Mouse (Mus musculus) right cerebral cortex, adult 18-20 months (tissue): ENCODE measurements around the gene Tcf7l2.

Experiments
- DNase-seq: peaks from one replicate; pipeline ENCODE4 v3.0.0; 2022; ENCODE audit warnings: mixed read lengths

Tcf7l2 gene

GRCm38 (mm10) chr19:55761086-55761485 is 19.5 kb downstream of the Tcf7l2 start:
- DNase-seq = no peak

- DNase-seq = no peak
These were observed 20.6 kb downstream of the Tcf7l2 start for GRCm38 (mm10) chr19:55762187-55762586.

- no peak for DNase-seq
These were observed 24.2 kb downstream of the Tcf7l2 start for GRCm38 (mm10) chr19:55765814-55766213.

- no peak for DNase-seq
These were observed 25.5 kb downstream of the Tcf7l2 start for GRCm38 (mm10) chr19:55767104-55767503.

- no peak for DNase-seq
These were observed 26.0 kb downstream of the Tcf7l2 start for GRCm38 (mm10) chr19:55767579-55767978.

- DNase-seq = no peak
These were observed 26.6 kb downstream of the Tcf7l2 start for GRCm38 (mm10) chr19:55768246-55768645.

- DNase-seq = no peak
These were observed 27.3 kb downstream of the Tcf7l2 start for GRCm38 (mm10) chr19:55768889-55769288.

GRCm38 (mm10) chr19:55774334-55774733 is 32.7 kb downstream of the Tcf7l2 start:
- DNase-seq = peak; percentile 3

- DNase-seq = no peak
These were observed 33.2 kb downstream of the Tcf7l2 start for GRCm38 (mm10) chr19:55774824-55775223.

GRCm38 (mm10) chr19:55779871-55780270 is 38.3 kb downstream of the Tcf7l2 start:
- no peak for DNase-seq

GRCm38 (mm10) chr19:55781087-55781486 is 39.5 kb downstream of the Tcf7l2 start:
- DNase-seq = no peak

GRCm38 (mm10) chr19:55781681-55782080 is 40.1 kb downstream of the Tcf7l2 start:
- no peak for DNase-seq

GRCm38 (mm10) chr19:55784796-55785418 is 43.3 kb downstream of the Tcf7l2 start:
- DNase-seq = no peak

- DNase-seq = no peak
These were observed 45.8 kb downstream of the Tcf7l2 start for GRCm38 (mm10) chr19:55787420-55787819.

GRCm38 (mm10) chr19:55788285-55788904 is 46.8 kb downstream of the Tcf7l2 start:
- peak; percentile 13 for DNase-seq

- DNase-seq = no peak
These were observed 47.3 kb downstream of the Tcf7l2 start for GRCm38 (mm10) chr19:55788905-55789295.

- no peak for DNase-seq
These were observed 48.2 kb downstream of the Tcf7l2 start for GRCm38 (mm10) chr19:55789838-55790237.

GRCm38 (mm10) chr19:55791293-55791692 is 49.7 kb downstream of the Tcf7l2 start:
- DNase-seq = no peak

GRCm38 (mm10) chr19:55791886-55792285 is 50.3 kb downstream of the Tcf7l2 start:
- DNase-seq = no peak

GRCm38 (mm10) chr19:55792571-55792970 is 51.0 kb downstream of the Tcf7l2 start:
- DNase-seq = no peak

GRCm38 (mm10) chr19:55793029-55793428 is 51.4 kb downstream of the Tcf7l2 start:
- DNase-seq = no peak

GRCm38 (mm10) chr19:55794194-55794945 is 52.8 kb downstream of the Tcf7l2 start:
- DNase-seq = no peak

- no peak for DNase-seq
These were observed 53.3 kb downstream of the Tcf7l2 start for GRCm38 (mm10) chr19:55794946-55795340.

GRCm38 (mm10) chr19:55795349-55795748 is 53.7 kb downstream of the Tcf7l2 start:
- no peak for DNase-seq
